Mouse (Mus musculus) liver, embryonic 13.5 days (tissue): ENCODE data around the gene Zfp157. TPM values are rescaled to one million over a fixed set of nuclear protein-coding genes. Genes with fewer than 3 reads are reported as not detected.
"Not testable (repeated sequence)": the region's sequence is repeated elsewhere in the genome, so short reads cannot be mapped to it uniquely, and the experiment has no call there.

ENCODE experiments used
- ATAC-seq: fragments of 200-750 bp; cut with Nextera tagmentation; 2 replicates; pipeline ENCODE4 v1.8.0; 2017; ENCODE audit warnings: low read depth, mild to moderate bottlenecking, moderate number of reproducible peaks, moderate library complexity
- DNase-seq: peaks from one replicate; pipeline ENCODE4 v3.0.0; 2022
- H3K27ac ChIP-seq: fragments of 300-500 bp; sonication (generic); 2 replicates; pipeline ENCODE4 v1.5.1; 2015; ENCODE audit warnings: moderate library complexity, mild to moderate bottlenecking, inconsistent platforms
- H3K27me3 ChIP-seq: fragments of 300-500 bp; sonication (generic); 2 replicates; pipeline ENCODE4 v1.6.1; 2015; ENCODE audit warnings: mild to moderate bottlenecking, inconsistent platforms
- H3K36me3 ChIP-seq: fragments of 300-500 bp; sonication (generic); 2 replicates; pipeline ENCODE4 v1.6.1; 2015; ENCODE audit warnings: mild to moderate bottlenecking, inconsistent platforms
- H3K4me1 ChIP-seq: fragments of 300-500 bp; sonication (generic); replicated peaks from 2 replicates; pipeline ENCODE4 v1.6.1; 2015; ENCODE audit warnings: inconsistent platforms
- H3K4me2 ChIP-seq: fragments of 300-500 bp; sonication (generic); 2 replicates; pipeline ENCODE4 v1.6.1; 2015; ENCODE audit warnings: inconsistent platforms, mild to moderate bottlenecking, moderate library complexity
- H3K4me3 ChIP-seq: fragments of 300-500 bp; sonication (generic); replicated peaks from 2 replicates; pipeline ENCODE4 v1.5.1; 2015; ENCODE audit warnings: mild to moderate bottlenecking, inconsistent platforms
- H3K9ac ChIP-seq: fragments of 300-500 bp; sonication (generic); 2 replicates; pipeline ENCODE4 v1.6.1; 2015; ENCODE audit warnings: mild to moderate bottlenecking, inconsistent platforms
- H3K9me3 ChIP-seq: fragments of 300-500 bp; sonication (generic); replicated peaks from 2 replicates; pipeline ENCODE4 v1.6.1; 2016; ENCODE audit warnings: inconsistent platforms
- WGBS: fragments of 180-500 bp; shearing (Covaris S2); methylation state at CpG from one replicate; pipeline ENCODE4 v1.1.7; 2015; ENCODE audit not compliant: insufficient replicate concordance; 5-methylcytosine and 5-hydroxymethylcytosine counted together
- polyA plus RNA-seq: library from polyadenylated mRNA; unstranded; fragments of >200 nt; fragmentation: Nextera tagmentation; extraction: Ambion mirVana; gene quantifications from 2 replicates; pipeline ENCODE4 v1.2.1, GENCODE M21; 2015

The Zfp157 gene
- polyA plus RNA-seq: 5.6 and 6.4 TPM in 2 replicates

GRCm38 (mm10) chr5:138441286-138442194 is at the start of gene Zfp157:
Gene Zfp157, plus strand, starts transcription at chr5:138441468.
- peak within 1 kb of the TSS; percentile 84 for H3K4me2 ChIP-seq
- H3K4me3 ChIP-seq: peak within 1 kb of the TSS; percentile 73
- H3K9ac ChIP-seq: peak within 1 kb of the TSS; percentile 86
- H3K9me3 ChIP-seq: no peaks in the 10 kb centered on the region
- peaks cover 27% of the 10 kb centered on the region for H3K4me1 ChIP-seq
- H3K36me3 ChIP-seq: peaks cover 18% of the 10 kb centered on the region
- H3K27me3 ChIP-seq: no peaks in the 10 kb centered on the region
- peak; percentile 100 for ATAC-seq
- DNase-seq: peak; percentile 83
- under 1% methylated on average over 49 of the region's 49 CpGs for WGBS
- 0 out of 2 replicates have a peak within 1 kb of the TSS, but pooled peaks have one; percentile 36 for H3K27ac ChIP-seq

- H3K27me3 ChIP-seq: no peaks in the 10 kb centered on the region
- H3K4me2 ChIP-seq: no peak overlapping the region
- no peak overlapping the region for H3K4me3 ChIP-seq
- no peak overlapping the region for H3K9ac ChIP-seq
- 33% methylated on average over 2 of the region's 2 CpGs for WGBS
- no peaks in the 10 kb centered on the region for H3K4me1 ChIP-seq
- no peak for DNase-seq
- no peaks in the 10 kb centered on the region for H3K36me3 ChIP-seq
- no peaks in the 10 kb centered on the region for H3K9me3 ChIP-seq
- ATAC-seq: no peak
- H3K27ac ChIP-seq: no peak overlapping the region
Observed at GRCm38 (mm10) chr5:138397795-138398337, 43.4 kb upstream of the Zfp157 start.

- H3K4me2 ChIP-seq, H3K9me3 ChIP-seq, H3K27ac ChIP-seq, H3K9ac ChIP-seq, H3K4me1 ChIP-seq, H3K4me3 ChIP-seq, ATAC-seq, H3K36me3 ChIP-seq, DNase-seq, H3K27me3 ChIP-seq: not testable (repeated sequence)
Observed at GRCm38 (mm10) chr5:138400431-138400830, 40.8 kb upstream of the Zfp157 start.

- WGBS: 78% methylated on average over 4 of the region's 4 CpGs
- DNase-seq: no peak
Observed at GRCm38 (mm10) chr5:138458371-138458770, 17.1 kb downstream of the Zfp157 start.

GRCm38 (mm10) chr5:138459107-138459506 is 17.8 kb downstream of the Zfp157 start:
- Histone ChIP-seq H3K4me3 (no peak overlapping the region), H3K4me2 (no peak overlapping the region), H3K4me1 (no peaks in the 10 kb centered on the region), H3K9ac (no peak overlapping the region), H3K27me3 (no peaks in the 10 kb centered on the region), H3K27ac (no peak overlapping the region), H3K36me3 (peaks cover 46% of the 10 kb centered on the region), H3K9me3 (peaks cover 15% of the 10 kb centered on the region)
- DNase-seq: no peak
- no peak for ATAC-seq
- 84% methylated on average over 1 of the region's 1 CpGs for WGBS

More at GRCm38 (mm10) chr5:138458371-138458770, 17.1 kb downstream of the Zfp157 start:
- no peaks in the 10 kb centered on the region for H3K27me3 ChIP-seq
- peaks cover 49% of the 10 kb centered on the region for H3K36me3 ChIP-seq
- no peak for ATAC-seq
- no peak overlapping the region for H3K4me2 ChIP-seq
- no peak overlapping the region for H3K27ac ChIP-seq
- no peak overlapping the region for H3K9ac ChIP-seq
- H3K9me3 ChIP-seq: peaks cover 15% of the 10 kb centered on the region
- H3K4me3 ChIP-seq: no peak overlapping the region
- H3K4me1 ChIP-seq: no peaks in the 10 kb centered on the region

GRCm38 (mm10) chr5:138473601-138474000 is 32.3 kb downstream of the Zfp157 start:
- 11% methylated on average over 6 of the region's 6 CpGs for WGBS
- H3K4me1 ChIP-seq: no peaks in the 10 kb centered on the region
- H3K36me3 ChIP-seq: no peaks in the 10 kb centered on the region
- no peak overlapping the region for H3K4me3 ChIP-seq
- no peak overlapping the region for H3K4me2 ChIP-seq
- no peak overlapping the region for H3K27ac ChIP-seq
- H3K27me3 ChIP-seq: no peaks in the 10 kb centered on the region
- H3K9ac ChIP-seq: no peak overlapping the region
- ATAC-seq (no peak), DNase-seq (peak; percentile 21)
- no peaks in the 10 kb centered on the region for H3K9me3 ChIP-seq

- not testable (repeated sequence) for H3K27me3 ChIP-seq, H3K36me3 ChIP-seq, ATAC-seq, H3K9ac ChIP-seq, H3K27ac ChIP-seq, H3K4me3 ChIP-seq, DNase-seq, H3K4me1 ChIP-seq, H3K4me2 ChIP-seq, H3K9me3 ChIP-seq
- 78% methylated on average over 12 of the region's 12 CpGs for WGBS
Observed at GRCm38 (mm10) chr5:138504548-138504947, 63.3 kb downstream of the Zfp157 start.

Other genes with a start within 250 kb of the Zfp157 start
- gene Mblac1, start 247.2 kb upstream of the Zfp157 start, polyA plus RNA-seq: 3.7 and 4.1 TPM in 2 replicates
- 0.07 and 0.08 TPM in 2 replicates for gene Nxpe5, start 215.6 kb upstream of the Zfp157 start, polyA plus RNA-seq
- 32.0 and 33.7 TPM in 2 replicates for gene Lamtor4, start 186.0 kb upstream of the Zfp157 start, polyA plus RNA-seq
- gene BC037034, start 177.4 kb upstream of the Zfp157 start, polyA plus RNA-seq: 2.8 and 3.6 TPM in 2 replicates
- gene Gal3st4, start 168.6 kb upstream of the Zfp157 start, polyA plus RNA-seq: 0.14 and 0.23 TPM in 2 replicates
- not detected in 2 replicates for gene Gm43720, start 161.5 kb upstream of the Zfp157 start, polyA plus RNA-seq
- 0.92 and 1.3 TPM in 2 replicates for gene Gpc2, start 161.5 kb upstream of the Zfp157 start, polyA plus RNA-seq
- 1.5 and 1.6 TPM in 2 replicates for gene Stag3, start 161.2 kb upstream of the Zfp157 start, polyA plus RNA-seq
- 0.36 and 0.53 TPM in 2 replicates for gene Pvrig, start 99.5 kb upstream of the Zfp157 start, polyA plus RNA-seq
- gene 1700123K08Rik, start 123.2 kb downstream of the Zfp157 start, polyA plus RNA-seq: not detected in 2 replicates
- 17.3 and 20.6 TPM in 2 replicates for gene Zfp68, start 178.3 kb downstream of the Zfp157 start, polyA plus RNA-seq
- 3.5 and 4.6 TPM in 2 replicates for gene A430033K04Rik, start 181.4 kb downstream of the Zfp157 start, polyA plus RNA-seq